Mouse (Mus musculus) heart, adult 2 months (tissue): ENCODE data around the gene Egr4.

Experiments
- CTCF ChIP-seq: fragments of 200-600 bp; IDR thresholded peaks from 2 replicates; pipeline ENCODE4 v1.8.1; 2022; ENCODE audit warnings: antibody characterized with exemption, mild to moderate bottlenecking, moderate library complexity
- EP300 ChIP-seq: fragments of 200-500 bp; IDR thresholded peaks from 2 replicates; pipeline ENCODE4 v1.6.1; 2011; ENCODE audit warnings: low read depth, low read length, control low read depth; ENCODE audit not compliant: insufficient read depth
- POLR2A ChIP-seq: fragments of 200-500 bp; IDR thresholded peaks from 2 replicates; pipeline ENCODE4 v1.6.1; 2011; ENCODE audit warnings: mild to moderate bottlenecking, low read depth, low read length, control low read depth; ENCODE audit not compliant: insufficient read depth

GRCm38 (mm10) chr6:85501571-85502102 is 11.8 kb downstream of the Egr4 start:
- TF ChIP-seq POLR2A (no peak), CTCF (no peak), EP300 (no peak)
